Mouse (Mus musculus): ENCODE data around the gene Fstl4. TPM values are rescaled to one million over a fixed set of nuclear protein-coding genes. Genes with fewer than 3 reads are reported as not detected.

The Fstl4 gene
- polyA plus RNA-seq, 1 experiment from 2014 or later = 5.7 TPM

GRCm38 (mm10) chr11:52879958-52880357, 115.5 kb downstream of the Fstl4 start:
- H3K27me3 ChIP-seq (replicated peaks; ENCODE audit: control insufficient read depth, insufficient read depth, low read length) = no peaks in the 10 kb centered on the region
- no peaks in the 10 kb centered on the region for H3K36me3 ChIP-seq (ENCODE audit: control insufficient read depth, insufficient read depth)
- no peak overlapping the region for H3K27ac ChIP-seq (ENCODE audit: low read depth, low read length)
- 93% methylated on average over 2 of the region's 2 CpGs for WGBS
- no peak overlapping the region for H3K9ac ChIP-seq (ENCODE audit: low read depth, low read length)
- no peaks in the 10 kb centered on the region for H3K9me3 ChIP-seq (ENCODE audit: control insufficient read depth)
- no peak for ATAC-seq
- no peak overlapping the region for H3K4me2 ChIP-seq (replicated peaks; ENCODE audit: low read depth)
- no peak overlapping the region for H3K4me3 ChIP-seq (ENCODE audit: low read depth, low read length)
- no peak for TF ChIP-seq CTCF (IDR thresholded peaks at IDR 0.05; ENCODE audit: low read depth)
- no peaks in the 10 kb centered on the region for H3K4me1 ChIP-seq (replicated peaks; ENCODE audit: control insufficient read depth, insufficient read depth, low read length)

DNA sequence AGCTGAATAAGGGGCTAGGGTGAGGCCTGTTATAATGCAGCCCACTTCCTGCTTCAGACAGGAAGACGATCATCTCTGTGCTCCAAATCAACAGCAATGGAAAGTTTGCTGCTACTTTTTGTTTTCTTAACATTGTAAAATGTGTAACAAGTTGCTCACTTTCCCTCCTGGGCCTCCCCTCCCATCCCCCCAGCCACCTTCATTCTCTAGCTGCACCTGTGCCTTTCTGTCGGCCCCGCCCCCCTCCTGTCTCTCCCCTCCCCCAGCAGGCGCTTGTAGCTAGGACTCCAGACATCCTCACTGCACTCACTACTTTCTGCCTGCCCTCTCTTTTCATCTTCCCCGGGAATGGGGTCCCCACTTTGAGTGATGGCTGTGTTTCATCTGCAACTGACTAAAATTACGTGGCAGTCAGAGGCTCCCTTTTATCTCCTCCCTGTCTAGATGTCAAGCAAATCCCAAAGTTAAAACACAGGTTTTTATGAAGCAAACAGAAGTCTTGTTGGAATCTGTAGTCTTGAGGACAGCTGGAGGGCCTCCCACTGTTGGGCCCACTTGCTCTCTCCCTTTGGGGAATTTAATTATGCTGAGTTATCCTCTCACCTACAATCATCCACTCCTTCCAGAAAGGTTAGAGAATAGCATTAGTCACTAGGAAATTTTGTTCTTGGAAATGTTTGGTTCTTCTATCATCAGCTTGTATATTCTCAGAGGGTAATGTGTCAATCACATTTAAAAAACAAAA, 122.3 kb downstream of the Fstl4 start:
- Histone ChIP-seq H3K9me3 (ENCODE audit: control insufficient read depth) (no peaks in the 10 kb centered on the region), H3K27ac (ENCODE audit: low read depth, low read length) (no peak overlapping the region), H3K36me3 (ENCODE audit: control insufficient read depth, insufficient read depth) (no peaks in the 10 kb centered on the region), H3K4me3 (ENCODE audit: low read depth, low read length) (no peak overlapping the region), H3K4me2 (replicated peaks; ENCODE audit: low read depth) (no peak overlapping the region), H3K9ac (ENCODE audit: low read depth, low read length) (no peak overlapping the region), H3K27me3 (replicated peaks; ENCODE audit: control insufficient read depth, insufficient read depth, low read length) (no peaks in the 10 kb centered on the region), H3K4me1 (replicated peaks; ENCODE audit: control insufficient read depth, insufficient read depth, low read length) (no peaks in the 10 kb centered on the region)
- no peak for ATAC-seq
- WGBS = 23% methylated on average over 6 of the region's 6 CpGs
- no peak for TF ChIP-seq CTCF (IDR thresholded peaks at IDR 0.05; ENCODE audit: low read depth)

- ATAC-seq = no peak
- Histone ChIP-seq H3K36me3 (ENCODE audit: control insufficient read depth, insufficient read depth) (no peaks in the 10 kb centered on the region), H3K4me2 (replicated peaks; ENCODE audit: low read depth) (no peak overlapping the region), H3K4me1 (replicated peaks; ENCODE audit: control insufficient read depth, insufficient read depth, low read length) (no peaks in the 10 kb centered on the region), H3K9me3 (ENCODE audit: control insufficient read depth) (no peaks in the 10 kb centered on the region), H3K9ac (ENCODE audit: low read depth, low read length) (no peak overlapping the region), H3K4me3 (ENCODE audit: low read depth, low read length) (no peak overlapping the region), H3K27ac (ENCODE audit: low read depth, low read length) (no peak overlapping the region), H3K27me3 (replicated peaks; ENCODE audit: control insufficient read depth, insufficient read depth, low read length) (no peaks in the 10 kb centered on the region)
- 40% methylated on average over 6 of the region's 6 CpGs for WGBS
- TF ChIP-seq CTCF (IDR thresholded peaks at IDR 0.05; ENCODE audit: low read depth) = no peak
Measured at GRCm38 (mm10) chr11:52888150-52888549, 123.7 kb downstream of the Fstl4 start.

DNA sequence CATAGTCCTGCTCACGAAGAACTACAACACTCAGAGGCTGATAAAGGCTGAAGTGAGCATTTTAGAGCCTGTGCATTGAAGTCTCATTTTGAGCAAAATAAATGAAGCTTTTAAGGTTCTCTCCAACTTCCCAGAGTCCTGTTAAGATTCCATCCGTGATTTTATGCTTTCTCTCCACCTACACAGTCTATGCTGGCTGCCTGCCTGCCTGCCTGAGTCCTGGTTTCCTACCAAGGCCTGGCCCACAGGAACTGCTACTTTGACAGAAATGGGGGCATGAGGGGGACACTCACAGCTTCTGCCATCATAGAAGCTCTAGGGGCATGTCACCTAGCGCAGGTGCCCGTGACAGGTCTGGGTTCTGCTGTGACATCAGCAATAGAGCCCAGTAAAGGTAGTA, 125.1 kb downstream of the Fstl4 start:
- H3K4me1 ChIP-seq (replicated peaks; ENCODE audit: control insufficient read depth, insufficient read depth, low read length) = no peaks in the 10 kb centered on the region
- TF ChIP-seq CTCF (IDR thresholded peaks at IDR 0.05; ENCODE audit: low read depth) = no peak

DNA sequence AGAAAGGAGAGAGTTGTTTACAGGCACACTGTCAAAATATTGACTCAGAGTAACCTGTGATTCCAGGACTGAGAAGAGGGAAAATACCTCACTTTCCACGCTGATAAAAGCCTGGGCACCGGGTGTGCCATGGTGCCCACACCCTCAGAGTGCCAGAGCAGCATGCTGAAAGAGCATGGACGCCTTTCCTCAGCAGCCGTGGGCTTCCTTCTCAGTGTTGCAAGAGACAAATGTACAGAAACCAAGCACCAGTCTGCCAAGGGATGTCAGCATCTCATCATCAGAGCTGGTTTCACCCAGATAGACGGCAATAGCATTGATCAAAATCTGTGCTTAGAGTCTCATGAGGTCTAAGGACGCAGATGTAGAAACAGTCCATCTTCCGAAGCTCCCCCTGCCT, 125.7 kb downstream of the Fstl4 start:
- ATAC-seq = no peak
- Histone ChIP-seq H3K9ac (ENCODE audit: low read depth, low read length) (no peak overlapping the region), H3K4me2 (replicated peaks; ENCODE audit: low read depth) (no peak overlapping the region), H3K27me3 (replicated peaks; ENCODE audit: control insufficient read depth, insufficient read depth, low read length) (no peaks in the 10 kb centered on the region), H3K4me3 (ENCODE audit: low read depth, low read length) (no peak overlapping the region), H3K27ac (ENCODE audit: low read depth, low read length) (no peak overlapping the region), H3K36me3 (ENCODE audit: control insufficient read depth, insufficient read depth) (no peaks in the 10 kb centered on the region), H3K9me3 (ENCODE audit: control insufficient read depth) (no peaks in the 10 kb centered on the region), H3K4me1 (replicated peaks; ENCODE audit: control insufficient read depth, insufficient read depth, low read length) (no peaks in the 10 kb centered on the region)
- TF ChIP-seq CTCF (IDR thresholded peaks at IDR 0.05; ENCODE audit: low read depth) = no peak
- WGBS = 48% methylated on average over 7 of the region's 7 CpGs

More for the DNA sequence above, 125.1 kb downstream of the Fstl4 start:
- Histone ChIP-seq H3K4me3 (ENCODE audit: low read depth, low read length) (no peak overlapping the region), H3K4me2 (replicated peaks; ENCODE audit: low read depth) (no peak overlapping the region), H3K27ac (ENCODE audit: low read depth, low read length) (no peak overlapping the region), H3K9ac (ENCODE audit: low read depth, low read length) (no peak overlapping the region), H3K36me3 (ENCODE audit: control insufficient read depth, insufficient read depth) (no peaks in the 10 kb centered on the region), H3K27me3 (replicated peaks; ENCODE audit: control insufficient read depth, insufficient read depth, low read length) (no peaks in the 10 kb centered on the region), H3K9me3 (ENCODE audit: control insufficient read depth) (no peaks in the 10 kb centered on the region)
- ATAC-seq = no peak
- WGBS = 73% methylated on average over 4 of the region's 4 CpGs

GRCm38 (mm10) chr11:52904101-52904500, 139.7 kb downstream of the Fstl4 start:
- Histone ChIP-seq H3K4me1 (replicated peaks; ENCODE audit: control insufficient read depth, insufficient read depth, low read length) (no peaks in the 10 kb centered on the region), H3K9me3 (ENCODE audit: control insufficient read depth) (no peaks in the 10 kb centered on the region), H3K27me3 (replicated peaks; ENCODE audit: control insufficient read depth, insufficient read depth, low read length) (no peaks in the 10 kb centered on the region), H3K4me3 (ENCODE audit: low read depth, low read length) (no peak overlapping the region), H3K27ac (ENCODE audit: low read depth, low read length) (no peak overlapping the region), H3K9ac (ENCODE audit: low read depth, low read length) (no peak overlapping the region), H3K36me3 (ENCODE audit: control insufficient read depth, insufficient read depth) (no peaks in the 10 kb centered on the region), H3K4me2 (replicated peaks; ENCODE audit: low read depth) (no peak overlapping the region)
- ATAC-seq = no peak
- WGBS = 80% methylated on average over 5 of the region's 5 CpGs
- TF ChIP-seq CTCF (IDR thresholded peaks at IDR 0.05; ENCODE audit: low read depth) = no peak
